Mouse (Mus musculus) stomach, embryonic 16.5 days (tissue): ENCODE data around the gene Coro7. TPM values are rescaled to one million over a fixed set of nuclear protein-coding genes. Genes with fewer than 3 reads are reported as not detected.

Source experiments
- ATAC-seq: fragments of 200-750 bp; cut with Nextera tagmentation; 2 replicates; pipeline ENCODE4 v1.8.0; 2017; ENCODE audit warnings: moderate number of reproducible peaks, moderate TSS enrichment; ENCODE audit not compliant: insufficient read depth, low FRiP score
- H3K27ac ChIP-seq: fragments of 300-500 bp; sonication (generic); 2 replicates; pipeline ENCODE4 v1.5.1; 2014; ENCODE audit warnings: low read length
- H3K27me3 ChIP-seq: fragments of 300-500 bp; sonication (generic); 2 replicates; pipeline ENCODE4 v1.6.1; 2014; ENCODE audit warnings: low read length, control low read depth, mixed read lengths; ENCODE audit not compliant: control insufficient read depth, insufficient read depth
- H3K36me3 ChIP-seq: fragments of 300-500 bp; sonication (generic); 2 replicates; pipeline ENCODE4 v1.6.1; 2014; ENCODE audit warnings: low read length; ENCODE audit not compliant: control insufficient read depth, insufficient read depth
- H3K4me1 ChIP-seq: fragments of 300-500 bp; sonication (generic); 2 replicates; pipeline ENCODE4 v1.6.1; 2014; ENCODE audit warnings: low read length, control low read depth, mixed read lengths; ENCODE audit not compliant: control insufficient read depth, insufficient read depth
- H3K4me2 ChIP-seq: fragments of 300-500 bp; sonication (generic); 2 replicates; pipeline ENCODE4 v1.6.1; 2014; ENCODE audit warnings: low read depth, low read length, mixed read lengths
- H3K4me3 ChIP-seq: fragments of 300-500 bp; sonication (generic); replicated peaks from 2 replicates; pipeline ENCODE4 v1.5.1; 2014; ENCODE audit warnings: mild to moderate bottlenecking, low read length
- H3K9ac ChIP-seq: fragments of 300-500 bp; sonication (generic); 2 replicates; pipeline ENCODE4 v1.6.1; 2014; ENCODE audit warnings: low read length
- H3K9me3 ChIP-seq: fragments of 300-500 bp; sonication (generic); replicated peaks from 2 replicates; pipeline ENCODE4 v1.6.1; 2016; ENCODE audit warnings: low read length, control low read depth; ENCODE audit not compliant: control insufficient read depth
- WGBS: fragments of 180-500 bp; shearing (Covaris S2); extraction: QIAGEN DNeasy Blood & Tissue Kit; methylation state at CpG from one replicate; pipeline ENCODE4 v1.1.7; 2014; 5-methylcytosine and 5-hydroxymethylcytosine counted together
- polyA plus RNA-seq: library from polyadenylated mRNA; unstranded; fragments of >200 nt; fragmentation: Nextera tagmentation; extraction: Ambion mirVana; gene quantifications from 2 replicates; pipeline ENCODE4 v1.2.1, GENCODE M21; 2015

Gene Coro7
- polyA plus RNA-seq, 1 experiment from 2014 or later, result 19.7 TPM

GRCm38 (mm10) chr16:4647651-4648141 lies 31.9 kb downstream of the Coro7 start:
- H3K36me3 ChIP-seq, result 0 out of 2 replicates have a peak, but pooled peaks cover 12% of the 10 kb centered on the region
- H3K27ac ChIP-seq, result peak overlapping the region; percentile 35; the same call in 1 of the 2 replicates
- H3K9ac ChIP-seq, result no peak overlapping the region
- H3K27me3 ChIP-seq, result no peaks in the 10 kb centered on the region
- no peaks in the 10 kb centered on the region for H3K9me3 ChIP-seq
- no peak for ATAC-seq
- no peak overlapping the region for H3K4me3 ChIP-seq
- 62% methylated on average over 13 of the region's 13 CpGs for WGBS
- H3K4me2 ChIP-seq, result no peak overlapping the region
- H3K4me1 ChIP-seq, result peaks cover 38% of the 10 kb centered on the region

GRCm38 (mm10) chr16:4646831-4647230 lies 32.7 kb downstream of the Coro7 start:
- H3K4me3 ChIP-seq, result no peak overlapping the region
- H3K9ac ChIP-seq, result 0 out of 2 replicates have a peak overlapping the region, but pooled peaks have one; percentile 42
- peak overlapping the region; percentile 35; the same call in 1 of the 2 replicates for H3K27ac ChIP-seq
- WGBS, result 60% methylated on average over 4 of the region's 4 CpGs
- H3K27me3 ChIP-seq, result no peaks in the 10 kb centered on the region
- no peaks in the 10 kb centered on the region for H3K9me3 ChIP-seq
- 0 out of 2 replicates have a peak, but pooled peaks cover 12% of the 10 kb centered on the region for H3K36me3 ChIP-seq
- peaks cover 46% of the 10 kb centered on the region for H3K4me1 ChIP-seq
- no peak for ATAC-seq
- H3K4me2 ChIP-seq, result no peak overlapping the region

GRCm38 (mm10) chr16:4645867-4646266 lies 33.7 kb downstream of the Coro7 start:
- ATAC-seq, result no peak
- no peaks in the 10 kb centered on the region for H3K27me3 ChIP-seq
- no peak overlapping the region for H3K4me2 ChIP-seq
- H3K9ac ChIP-seq, result 0 out of 2 replicates have a peak overlapping the region, but pooled peaks have one; percentile 33
- no peak overlapping the region for H3K4me3 ChIP-seq
- H3K27ac ChIP-seq, result no peak overlapping the region
- peaks cover 52% of the 10 kb centered on the region for H3K4me1 ChIP-seq
- H3K9me3 ChIP-seq, result no peaks in the 10 kb centered on the region
- H3K36me3 ChIP-seq, result 0 out of 2 replicates have a peak, but pooled peaks cover 12% of the 10 kb centered on the region
- 73% methylated on average over 4 of the region's 4 CpGs for WGBS

- Histone ChIP-seq H3K9me3 (no peaks in the 10 kb centered on the region), H3K27me3 (no peaks in the 10 kb centered on the region), H3K4me2 (peak overlapping the region; percentile 18; the same call in 1 of the 2 replicates), H3K9ac (0 out of 2 replicates have a peak overlapping the region, but pooled peaks have one; percentile 22), H3K36me3 (0 out of 2 replicates have a peak, but pooled peaks cover 5% of the 10 kb centered on the region), H3K27ac (peak overlapping the region; percentile 97), H3K4me1 (peaks cover 62% of the 10 kb centered on the region), H3K4me3 (no peak overlapping the region)
- peak; percentile 12; the same call in 1 of the 2 replicates for ATAC-seq
- 56% methylated on average over 11 of the region's 11 CpGs for WGBS
Observed at GRCm38 (mm10) chr16:4643670-4644419, 35.7 kb downstream of the Coro7 start.

GRCm38 (mm10) chr16:4642937-4643336 lies 36.6 kb downstream of the Coro7 start:
- Histone ChIP-seq H3K36me3 (no peaks in the 10 kb centered on the region), H3K4me3 (peak overlapping the region; percentile 83), H3K4me1 (peaks cover 62% of the 10 kb centered on the region), H3K27me3 (no peaks in the 10 kb centered on the region), H3K9ac (peak overlapping the region; percentile 60), H3K4me2 (peak overlapping the region; percentile 78), H3K9me3 (no peaks in the 10 kb centered on the region), H3K27ac (peak overlapping the region; percentile 97)
- no peak for ATAC-seq
- WGBS, result 57% methylated on average over 6 of the region's 6 CpGs

- Histone ChIP-seq H3K4me1 (peaks cover 60% of the 10 kb centered on the region), H3K9ac (peak overlapping the region; percentile 60), H3K36me3 (no peaks in the 10 kb centered on the region), H3K27ac (peak overlapping the region; percentile 97), H3K27me3 (no peaks in the 10 kb centered on the region), H3K9me3 (no peaks in the 10 kb centered on the region), H3K4me3 (peak overlapping the region; percentile 83), H3K4me2 (peak overlapping the region; percentile 78)
- WGBS, result 23% methylated on average over 13 of the region's 13 CpGs
- peak; percentile 71 for ATAC-seq
Observed at GRCm38 (mm10) chr16:4642190-4642589, 37.4 kb downstream of the Coro7 start.

- WGBS, result 23% methylated on average over 3 of the region's 3 CpGs
- H3K9ac ChIP-seq, result peak overlapping the region; percentile 89
- peaks cover 51% of the 10 kb centered on the region for H3K4me1 ChIP-seq
Observed at GRCm38 (mm10) chr16:4641119-4641838, 38.3 kb downstream of the Coro7 start.

GRCm38 (mm10) chr16:4640267-4641005 lies 39.1 kb downstream of the Coro7 start:
- peak overlapping the region; percentile 89 for H3K9ac ChIP-seq
- peaks cover 46% of the 10 kb centered on the region for H3K4me1 ChIP-seq
- WGBS, result 2% methylated on average over 17 of the region's 17 CpGs
- peak; percentile 32 for ATAC-seq
- H3K9me3 ChIP-seq, result no peaks in the 10 kb centered on the region
- H3K27me3 ChIP-seq, result no peaks in the 10 kb centered on the region
- peak overlapping the region; percentile 78 for H3K4me2 ChIP-seq
- no peaks in the 10 kb centered on the region for H3K36me3 ChIP-seq
- peak overlapping the region; percentile 97 for H3K27ac ChIP-seq
- H3K4me3 ChIP-seq, result peak overlapping the region; percentile 83

More at GRCm38 (mm10) chr16:4641119-4641838, 38.3 kb downstream of the Coro7 start:
- H3K4me2 ChIP-seq, result peak overlapping the region; percentile 78
- peak overlapping the region; percentile 97 for H3K27ac ChIP-seq
- H3K27me3 ChIP-seq, result no peaks in the 10 kb centered on the region
- no peaks in the 10 kb centered on the region for H3K9me3 ChIP-seq
- H3K36me3 ChIP-seq, result no peaks in the 10 kb centered on the region
- ATAC-seq, result no peak
- peak overlapping the region; percentile 83 for H3K4me3 ChIP-seq
